Mouse (Mus musculus) hindlimb bud, embryonic 11.5 days (tissue): Measurements from ENCODE around the gene Slc12a8.
"Not testable (repeated sequence)": the region's sequence is repeated elsewhere in the genome, so short reads cannot be mapped to it uniquely, and the experiment has no call there.

Experiments
- DNase-seq: peaks from one replicate; pipeline ENCODE4 v3.0.0-alpha.2; 2012; ENCODE audit warnings: low read depth, low spot score; ENCODE audit errors: extremely low spot score

Gene Slc12a8

GRCm38 (mm10) chr16:33516807-33517565 lies at the start of gene Slc12a8:
Gene Slc12a8, plus strand, starts transcription at chr16:33517328.
- no peak for DNase-seq

- DNase-seq: no peak
Observed at GRCm38 (mm10) chr16:33467451-33467850, 49.7 kb upstream of the Slc12a8 start.

- no peak for DNase-seq
Observed at GRCm38 (mm10) chr16:33469973-33470372, 47.2 kb upstream of the Slc12a8 start.

- no peak for DNase-seq
Observed at GRCm38 (mm10) chr16:33474381-33474780, 42.7 kb upstream of the Slc12a8 start.

GRCm38 (mm10) chr16:33479926-33480325 lies 37.2 kb upstream of the Slc12a8 start:
- no peak for DNase-seq

GRCm38 (mm10) chr16:33481148-33481547 lies 36.0 kb upstream of the Slc12a8 start:
- DNase-seq: no peak

GRCm38 (mm10) chr16:33482309-33482708 lies 34.8 kb upstream of the Slc12a8 start:
- no peak for DNase-seq

- DNase-seq: no peak
Observed at GRCm38 (mm10) chr16:33487709-33488108, 29.4 kb upstream of the Slc12a8 start.

GRCm38 (mm10) chr16:33494374-33494773 lies 22.8 kb upstream of the Slc12a8 start:
- DNase-seq: no peak

GRCm38 (mm10) chr16:33508082-33508481 lies 9.0 kb upstream of the Slc12a8 start:
- DNase-seq: no peak

GRCm38 (mm10) chr16:33509231-33509630 lies 7.9 kb upstream of the Slc12a8 start:
- not testable (repeated sequence) for DNase-seq

GRCm38 (mm10) chr16:33510856-33511255 lies 6.3 kb upstream of the Slc12a8 start:
- not testable (repeated sequence) for DNase-seq

GRCm38 (mm10) chr16:33512555-33512954 lies 4.6 kb upstream of the Slc12a8 start:
- no peak for DNase-seq

GRCm38 (mm10) chr16:33517627-33518026 lies 499 bp downstream of the Slc12a8 start:
- DNase-seq: no peak

- DNase-seq: no peak
Observed at GRCm38 (mm10) chr16:33518236-33518635, 1.1 kb downstream of the Slc12a8 start.

GRCm38 (mm10) chr16:33519916-33520568 lies 2.9 kb downstream of the Slc12a8 start:
- no peak for DNase-seq

- no peak for DNase-seq
Observed at GRCm38 (mm10) chr16:33522516-33522915, 5.4 kb downstream of the Slc12a8 start.

- DNase-seq: no peak
Observed at GRCm38 (mm10) chr16:33523571-33523970, 6.4 kb downstream of the Slc12a8 start.

- no peak for DNase-seq
Observed at GRCm38 (mm10) chr16:33529502-33530454, 12.7 kb downstream of the Slc12a8 start.

GRCm38 (mm10) chr16:33531184-33531583 lies 14.1 kb downstream of the Slc12a8 start:
- DNase-seq: no peak

- no peak for DNase-seq
Observed at GRCm38 (mm10) chr16:33536456-33536855, 19.3 kb downstream of the Slc12a8 start.
